Mouse (Mus musculus) fibroblast of lung, adult 2 months (primary cell): ENCODE measurements around the gene Slc26a11.

Experiments
- DNase-seq: peaks from one replicate; pipeline ENCODE4 v3.0.0-alpha.2; 2011; ENCODE audit warnings: low read depth

Gene Slc26a11

DNA sequence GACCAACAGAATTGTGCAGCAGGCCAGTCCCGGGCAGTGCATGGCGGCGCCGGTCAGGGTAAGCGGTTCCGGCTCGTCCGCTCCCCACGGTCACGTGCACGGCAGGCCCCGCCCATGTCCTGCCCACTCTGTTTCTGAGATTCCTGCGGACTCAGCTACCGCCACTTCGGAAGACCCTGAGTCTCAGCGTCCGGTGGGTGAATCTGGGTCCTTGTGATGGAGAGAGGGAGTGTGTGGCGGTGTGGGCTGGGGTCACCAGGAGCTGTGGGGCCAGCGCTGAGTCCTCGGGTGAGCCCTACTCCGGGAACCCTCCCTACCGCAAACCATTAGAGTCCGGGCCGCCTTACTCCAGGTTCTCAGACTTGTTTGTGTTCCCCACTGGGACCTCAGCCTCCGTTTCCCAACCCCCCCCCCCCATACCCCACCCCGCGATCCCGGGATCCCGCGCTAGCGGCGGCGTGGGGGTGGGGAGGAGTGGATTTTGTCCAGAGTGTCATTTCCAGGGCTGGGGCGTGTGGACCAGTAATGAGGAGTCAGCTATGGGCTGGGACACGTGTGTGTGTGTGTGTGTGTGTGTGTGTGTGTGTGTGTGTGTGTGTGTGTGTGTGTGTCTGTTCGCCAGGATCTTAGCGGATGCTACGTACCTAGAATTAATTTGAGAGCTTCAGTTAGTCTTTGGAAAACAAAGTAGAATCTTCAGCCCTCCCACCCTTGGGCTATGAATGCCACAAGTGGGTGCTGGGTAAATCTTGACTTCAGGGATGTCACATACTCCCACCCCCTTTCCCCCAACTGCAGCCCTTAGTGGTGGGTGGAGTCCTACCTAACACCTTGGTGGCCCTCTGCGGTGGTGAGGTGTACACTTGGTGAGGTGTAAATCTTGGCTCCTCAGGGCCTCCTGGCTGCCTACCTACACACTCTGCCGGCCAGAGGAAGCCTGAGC is at the start of gene Slc26a11, which contains the start of gene Sgsh:
Gene Slc26a11, plus strand, starts transcription at position 115 of the 943 bp plus-strand sequence.
Gene Sgsh, minus strand, starts transcription at position 94 of the 943 bp plus-strand sequence.
- peak; percentile 55 for DNase-seq

DNA sequence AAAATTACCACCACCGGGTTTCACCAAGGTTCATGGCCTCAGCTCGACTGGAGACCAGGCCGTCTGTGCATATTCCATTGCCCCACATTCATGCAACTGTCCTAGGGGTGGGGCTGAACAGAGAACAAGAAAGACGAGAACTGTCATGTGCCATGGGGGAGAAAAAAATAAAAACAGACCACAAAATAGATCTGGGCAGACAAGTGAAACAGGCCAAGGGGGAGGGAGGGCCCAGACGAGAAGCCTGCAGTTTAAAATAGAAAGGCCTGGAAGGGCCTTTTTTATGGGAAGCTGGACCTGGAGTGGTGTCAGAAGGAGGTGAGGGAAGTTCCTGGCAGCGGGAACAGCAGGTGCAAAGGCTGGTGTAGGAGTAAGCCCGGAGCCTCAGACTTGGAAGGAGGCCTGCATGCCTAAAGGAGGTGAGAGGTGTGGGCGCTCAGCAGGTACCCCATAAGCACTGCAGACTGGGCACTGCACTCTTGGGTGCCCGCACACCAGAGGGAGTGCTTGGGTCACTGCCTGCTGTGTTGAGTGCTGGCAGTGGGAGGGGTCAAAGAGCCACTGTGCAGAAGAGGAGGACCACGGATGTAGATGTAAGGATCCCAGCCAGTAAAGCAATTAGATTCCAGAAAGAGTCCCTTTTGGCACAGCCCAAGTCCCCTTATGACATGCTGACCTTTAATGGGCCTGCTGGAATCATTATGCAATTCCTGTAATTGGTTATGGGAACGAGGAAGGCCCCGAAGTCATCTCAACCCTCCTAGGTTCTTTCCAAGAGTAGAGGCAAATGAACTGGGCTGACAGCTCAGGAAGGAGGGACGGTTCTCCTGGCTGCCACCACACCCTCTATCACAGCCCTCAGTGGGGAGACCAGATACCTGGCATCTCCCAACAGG is 48.3 kb upstream of the Slc26a11 start:
- no peak for DNase-seq

DNA sequence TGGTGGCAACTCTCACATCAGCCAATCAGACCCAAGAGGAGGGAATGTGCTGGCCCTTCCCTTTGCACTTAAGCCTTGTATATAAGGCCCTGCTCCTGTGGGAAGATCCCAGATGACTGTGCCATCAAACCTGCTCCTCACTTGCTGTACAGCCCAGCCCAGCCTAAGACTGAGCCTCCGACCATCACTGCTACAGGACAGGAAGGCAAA is 47.8 kb upstream of the Slc26a11 start, which contains the start of gene Card14:
Gene Card14, plus strand, starts transcription at position 111 of the 210 bp plus-strand sequence.
- DNase-seq, result no peak

DNA sequence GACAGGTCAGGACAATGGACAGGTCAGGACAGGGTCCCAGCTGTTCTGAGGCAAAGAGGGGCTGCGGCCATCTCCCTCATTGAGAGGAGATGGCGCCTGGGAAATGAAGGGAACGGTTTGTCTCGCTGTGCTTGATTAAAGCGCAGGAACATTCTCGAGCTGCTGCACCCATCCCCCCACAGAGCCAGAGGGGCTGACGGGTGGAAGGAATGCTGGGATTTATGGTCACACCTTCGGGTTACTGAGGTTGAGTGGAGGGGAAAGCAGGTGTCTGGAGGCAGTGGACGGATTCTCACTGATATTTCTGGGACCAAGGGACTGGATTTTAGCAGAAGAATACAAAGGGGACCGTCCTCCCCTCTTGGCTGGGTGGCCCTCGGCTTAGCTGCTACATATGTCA is 47.4 kb upstream of the Slc26a11 start:
- no peak for DNase-seq

DNA sequence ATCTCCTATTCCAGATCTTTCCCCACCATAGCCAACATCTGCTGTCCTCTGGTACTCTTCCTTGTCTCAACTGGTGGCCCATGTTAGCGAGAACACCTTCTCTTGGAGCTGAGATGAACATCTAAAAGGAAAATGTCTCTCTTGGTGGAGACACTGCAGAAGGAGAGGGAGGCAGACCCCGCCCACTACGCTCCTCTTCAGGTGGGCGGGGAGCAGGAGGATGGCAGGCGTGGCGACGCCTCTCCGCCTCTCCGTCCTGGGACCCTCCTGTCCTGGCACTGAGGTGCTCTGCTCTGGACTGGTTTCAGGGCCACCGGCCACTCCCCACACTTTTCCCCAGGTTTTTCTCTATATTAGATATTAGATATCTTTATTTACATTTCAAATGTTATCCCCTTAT is 44.7 kb upstream of the Slc26a11 start:
- DNase-seq, result no peak

DNA sequence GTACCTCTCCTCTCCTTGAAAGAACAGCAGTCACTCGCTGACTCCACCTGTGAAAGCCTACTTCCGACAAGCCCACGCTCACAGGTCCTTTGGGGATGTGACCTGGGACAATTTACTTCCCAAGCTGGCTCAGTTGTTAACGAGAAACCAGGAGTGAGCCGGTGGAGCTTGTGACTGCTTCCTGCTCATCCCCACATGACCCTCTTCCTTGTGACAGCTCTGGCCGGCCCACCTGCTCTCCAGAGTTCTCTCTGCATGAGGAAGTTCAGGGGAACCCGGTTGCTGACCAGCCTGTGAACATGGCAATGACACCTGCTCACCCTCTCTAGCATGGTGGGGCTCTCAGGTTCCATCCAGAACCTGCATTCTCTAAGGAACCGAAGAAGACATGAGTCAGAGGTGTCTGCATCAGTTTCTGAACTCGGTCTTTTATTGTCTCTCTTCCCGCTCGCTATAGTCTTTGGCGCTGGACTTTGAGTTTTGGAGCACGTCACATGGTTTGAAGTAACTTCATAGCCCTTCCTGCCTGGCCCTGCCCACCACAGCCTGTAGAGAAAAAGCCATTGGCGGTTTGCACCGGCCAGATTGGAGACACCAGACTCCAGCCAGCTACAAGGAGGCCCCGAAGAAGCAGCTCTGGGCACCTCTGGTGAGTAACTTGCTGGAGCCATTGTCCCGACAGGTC is 41.0 kb upstream of the Slc26a11 start:
- no peak for DNase-seq

DNA sequence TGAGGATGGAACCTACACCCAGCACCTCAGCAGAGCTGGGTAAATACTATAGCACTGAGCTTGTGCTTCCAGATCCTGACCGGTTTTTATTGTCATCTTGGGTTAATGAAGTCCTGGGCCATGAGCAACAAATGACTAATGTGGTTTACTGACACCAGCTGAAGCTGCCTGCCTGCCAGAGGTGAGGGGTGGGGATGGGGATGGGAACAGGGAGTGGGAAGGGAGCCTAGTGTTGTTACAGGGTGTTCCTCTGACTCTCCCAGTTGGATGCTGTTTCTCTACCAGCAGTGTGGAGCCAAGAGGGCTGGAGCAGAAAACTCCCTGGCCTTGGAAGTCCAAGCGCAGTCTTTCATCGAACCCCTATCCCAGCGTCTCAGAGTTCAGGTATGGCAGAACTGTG is 38.6 kb upstream of the Slc26a11 start:
- DNase-seq, result peak; percentile 48

DNA sequence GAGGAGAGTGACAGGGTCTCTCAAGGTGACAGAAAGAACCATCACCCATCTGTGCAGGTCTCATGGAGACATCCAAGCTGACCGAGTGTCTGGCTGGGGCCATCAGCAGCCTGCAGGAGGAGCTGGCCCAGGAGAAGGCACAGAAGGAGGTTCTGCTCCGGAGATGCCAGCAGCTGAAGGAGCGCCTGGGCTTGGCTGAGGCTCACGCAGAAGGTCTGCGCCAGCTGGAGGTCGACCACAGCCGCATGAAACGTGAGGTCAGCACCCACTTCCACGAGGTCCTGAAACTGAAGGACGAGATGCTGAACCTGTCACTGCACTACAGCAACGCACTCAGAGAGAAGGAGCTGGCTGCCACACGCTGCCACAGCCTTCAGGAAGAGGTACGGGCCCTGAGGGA is 32.8 kb upstream of the Slc26a11 start:
- no peak for DNase-seq

DNA sequence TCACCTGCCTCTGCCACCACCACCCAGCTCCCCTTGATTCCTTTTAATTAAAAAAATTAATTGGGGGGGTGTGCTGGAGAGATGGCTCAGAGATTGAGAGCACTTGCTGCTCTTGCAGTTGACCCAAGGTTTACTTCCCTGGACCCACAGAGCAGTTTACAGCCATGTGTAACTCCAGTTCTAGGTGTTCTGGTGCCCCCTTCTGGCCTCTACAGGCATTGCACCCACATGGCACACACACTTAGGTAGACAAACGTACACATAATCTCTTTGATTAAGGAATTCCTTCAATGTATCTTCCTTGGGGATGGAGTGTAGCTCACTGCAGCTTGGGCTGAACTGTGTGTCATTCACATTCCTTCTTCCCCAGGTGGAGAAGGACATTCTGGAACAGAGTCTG is 30.3 kb upstream of the Slc26a11 start:
- no peak for DNase-seq

DNA sequence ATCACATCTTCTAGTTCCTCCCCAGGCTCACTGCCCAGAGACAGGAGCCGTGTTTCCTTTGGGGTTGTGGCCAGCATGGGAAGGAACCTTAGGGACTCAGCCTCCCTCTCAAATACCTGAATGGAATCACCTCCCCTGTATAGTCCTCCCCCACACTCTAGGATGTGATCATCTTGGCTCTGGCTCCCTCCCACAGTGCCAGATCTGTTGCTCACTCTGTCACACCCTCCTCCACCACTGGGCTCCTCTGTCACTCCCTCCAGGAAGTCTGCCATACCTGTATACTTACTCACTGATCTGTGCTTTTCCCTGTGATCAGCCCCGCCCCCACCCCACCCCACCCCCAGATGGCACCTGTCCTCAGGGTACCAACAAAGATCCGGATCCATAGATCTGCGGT is 24.8 kb upstream of the Slc26a11 start:
- no peak for DNase-seq

DNA sequence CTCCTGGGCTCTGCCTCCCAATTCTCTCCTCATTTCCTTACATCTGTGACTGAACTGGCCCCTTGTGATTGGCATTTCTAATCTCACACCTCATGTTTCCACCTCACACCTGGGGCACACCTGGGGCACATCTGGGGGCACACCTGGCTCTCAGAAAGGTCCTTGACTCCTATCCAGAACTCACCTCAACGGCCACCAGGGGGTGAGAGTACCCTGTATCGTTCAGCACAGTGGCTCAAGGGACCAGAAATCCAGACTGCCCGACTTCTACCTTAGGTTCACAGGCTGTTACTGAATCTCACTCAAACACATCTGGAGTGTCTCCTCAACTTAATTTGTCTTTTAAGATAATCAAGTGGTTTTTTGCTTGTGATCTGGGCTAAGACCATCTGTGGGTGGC is 23.4 kb upstream of the Slc26a11 start:
- no peak for DNase-seq

DNA sequence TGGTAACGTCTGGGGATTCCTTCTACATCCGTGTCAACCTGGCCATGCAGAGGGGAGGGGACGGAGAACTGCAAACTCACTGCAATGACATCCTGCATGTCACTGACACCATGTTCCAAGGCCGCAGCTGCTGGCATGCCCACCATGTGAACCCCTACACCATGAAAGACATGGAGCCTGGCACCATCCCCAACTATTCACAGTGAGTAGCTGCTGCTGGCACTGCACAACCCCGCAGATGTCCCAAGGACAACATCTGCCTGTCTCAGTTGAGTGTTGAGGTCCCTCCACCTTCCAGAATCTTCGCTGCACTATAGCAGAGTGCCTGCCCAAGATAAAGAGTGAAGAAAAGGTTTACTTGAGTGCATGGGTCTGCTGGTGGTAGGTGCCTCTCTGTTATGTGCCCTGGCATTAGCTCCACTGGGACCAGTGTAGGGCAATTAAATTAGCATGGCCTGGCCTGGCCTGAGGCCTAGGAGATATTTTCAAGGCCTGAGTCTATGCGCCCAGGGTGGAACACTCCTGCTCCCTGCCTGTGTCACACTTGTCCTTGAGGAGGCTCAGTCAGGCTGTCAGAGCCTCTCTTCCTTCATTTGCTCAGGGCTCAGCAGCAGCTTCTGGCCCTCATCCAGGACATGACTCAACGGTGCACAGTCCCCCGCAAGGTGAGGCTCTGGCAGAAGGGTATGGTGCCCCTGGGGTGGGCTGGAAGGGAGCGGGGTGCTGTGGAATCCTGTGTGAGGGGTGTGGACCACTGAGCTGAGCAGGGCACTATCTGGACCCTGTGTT is 16.9 kb upstream of the Slc26a11 start:
- no peak for DNase-seq

DNA sequence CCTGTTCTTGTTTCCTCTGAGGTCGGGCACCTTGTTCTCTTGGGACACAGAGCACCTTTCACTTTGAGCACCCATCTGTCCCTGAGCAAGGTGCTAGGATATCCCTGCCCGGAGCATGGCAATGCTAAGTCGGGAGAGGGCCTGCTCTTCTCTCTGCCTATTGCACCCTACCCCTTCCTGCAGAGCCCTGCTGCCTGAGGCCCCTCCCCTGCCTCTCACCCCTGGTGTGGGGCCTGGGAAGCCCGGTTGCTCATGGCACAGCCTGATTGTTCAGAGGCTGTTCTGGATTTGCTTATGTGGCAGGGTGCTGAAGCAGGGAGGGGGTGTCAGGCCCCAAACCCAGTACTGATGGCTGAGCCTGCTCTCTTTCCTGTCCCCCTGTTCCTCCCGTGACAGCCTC is 16.2 kb upstream of the Slc26a11 start:
- DNase-seq, result no peak

DNA sequence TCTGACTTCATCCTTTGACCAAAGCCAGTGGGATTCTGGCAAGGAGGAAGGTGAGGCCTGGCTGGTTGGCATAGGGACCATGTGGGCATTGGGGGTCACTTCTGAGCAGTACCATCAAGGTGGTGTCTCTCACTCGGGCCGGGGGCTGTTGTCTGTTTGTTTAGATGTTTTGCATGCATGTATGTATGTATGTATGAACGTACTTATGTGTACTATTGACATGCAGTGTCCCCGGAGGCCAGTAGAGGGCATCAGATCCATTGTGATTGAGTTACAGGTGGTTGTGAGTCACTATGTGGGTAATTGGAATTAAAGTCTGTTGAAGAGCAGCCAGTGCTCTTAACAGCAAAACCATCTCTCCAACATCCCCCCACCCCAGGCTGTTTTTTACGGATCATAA is 15.7 kb upstream of the Slc26a11 start:
- peak; percentile 71 for DNase-seq

DNA sequence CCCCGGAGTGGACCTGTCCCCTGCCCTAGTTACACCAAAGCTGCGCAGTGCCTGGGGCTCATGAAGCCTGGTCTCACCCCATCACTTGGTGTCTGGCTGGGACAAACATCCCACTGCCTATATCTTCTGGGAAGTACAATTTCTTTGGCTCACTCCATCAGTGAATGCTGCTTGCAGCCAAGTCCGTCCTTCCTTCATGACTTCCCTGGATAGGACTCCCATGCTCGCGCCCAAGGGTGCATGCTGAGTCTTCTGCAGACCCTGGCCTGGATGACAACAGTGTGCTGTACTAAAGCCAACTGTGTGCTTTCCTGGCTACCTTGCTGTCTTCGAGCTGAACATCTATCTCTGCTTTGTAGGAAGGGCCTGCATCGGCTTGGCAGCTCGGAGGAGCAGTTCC is 11.2 kb upstream of the Slc26a11 start:
- no peak for DNase-seq

DNA sequence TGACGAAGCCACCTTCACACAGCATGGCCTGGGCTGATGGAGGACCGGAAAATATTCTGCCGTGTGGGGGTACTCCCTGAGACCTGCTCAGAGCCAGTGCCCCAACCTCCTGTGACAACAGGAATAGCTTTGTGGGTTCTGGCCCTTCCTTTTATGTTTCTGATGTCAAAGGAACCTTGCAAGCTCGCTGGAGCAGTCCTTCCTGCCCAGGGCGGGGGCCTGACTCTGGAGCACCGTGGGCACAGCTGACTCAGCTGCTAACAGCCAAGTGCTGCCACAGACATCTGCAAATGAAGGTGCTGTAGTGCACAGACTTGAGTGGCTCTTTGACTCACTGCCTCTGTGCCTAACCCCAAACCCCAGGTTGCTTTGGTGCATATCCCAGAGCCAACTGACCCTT is 10.5 kb upstream of the Slc26a11 start:
- DNase-seq, result no peak

DNA sequence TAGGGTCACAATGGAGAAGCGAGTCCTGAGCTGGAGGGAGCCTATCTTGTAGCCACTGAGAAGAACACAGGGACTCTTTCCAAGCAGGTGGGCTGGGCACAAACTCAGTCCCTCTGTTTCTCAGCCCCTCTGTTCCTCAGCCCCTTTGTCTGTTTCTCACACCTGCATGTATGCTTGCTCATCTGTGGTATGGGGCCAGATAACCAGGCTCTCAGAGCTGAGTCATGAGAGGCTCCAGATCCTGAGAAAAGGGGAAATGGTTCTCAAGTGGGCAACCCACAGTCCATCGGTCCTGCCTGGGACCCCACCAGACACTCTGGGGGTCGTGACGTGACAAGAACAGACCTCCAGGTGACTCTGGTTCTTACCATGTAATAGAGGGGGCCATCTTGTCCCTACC is 8.2 kb upstream of the Slc26a11 start:
- no peak for DNase-seq

DNA sequence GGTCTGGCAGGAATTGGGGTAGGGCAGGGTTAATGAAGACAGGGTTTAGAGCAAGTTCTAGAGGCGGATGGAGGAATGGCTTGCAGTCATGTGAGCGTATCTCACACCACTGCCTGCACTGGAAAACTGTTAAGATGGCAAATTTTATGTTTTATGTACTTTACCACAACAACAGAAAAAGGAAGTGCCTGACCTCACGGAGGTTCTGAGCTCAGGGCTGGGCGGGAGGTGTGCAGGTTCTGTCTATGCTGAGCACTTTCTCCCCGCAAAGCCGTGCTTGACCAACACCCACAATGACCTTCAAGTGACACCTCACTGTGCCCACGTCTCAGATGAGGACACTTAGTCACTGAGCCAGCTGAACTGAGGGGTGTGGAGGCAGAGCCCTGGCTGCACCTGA is 3.2 kb upstream of the Slc26a11 start:
- no peak for DNase-seq

DNA sequence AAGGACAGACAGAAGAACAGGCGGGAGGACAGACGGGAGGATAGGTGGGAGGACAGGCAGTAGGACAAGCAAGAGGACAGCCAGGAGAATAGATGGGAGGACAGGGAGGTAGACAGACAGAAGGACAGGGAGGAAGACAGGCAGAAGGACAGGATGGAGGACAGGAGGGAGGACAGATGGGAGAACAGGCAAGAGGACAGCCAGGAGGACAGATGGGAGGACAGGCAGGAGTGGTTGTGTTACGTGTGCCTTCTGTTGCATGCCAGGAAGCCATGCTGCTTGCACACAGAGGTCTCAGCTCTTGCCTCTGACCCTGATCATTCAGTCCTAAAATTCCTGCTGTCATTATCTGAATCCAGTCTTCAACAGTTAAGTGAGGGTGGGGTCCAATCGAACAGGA is 1.4 kb upstream of the Slc26a11 start:
- DNase-seq, result no peak

DNA sequence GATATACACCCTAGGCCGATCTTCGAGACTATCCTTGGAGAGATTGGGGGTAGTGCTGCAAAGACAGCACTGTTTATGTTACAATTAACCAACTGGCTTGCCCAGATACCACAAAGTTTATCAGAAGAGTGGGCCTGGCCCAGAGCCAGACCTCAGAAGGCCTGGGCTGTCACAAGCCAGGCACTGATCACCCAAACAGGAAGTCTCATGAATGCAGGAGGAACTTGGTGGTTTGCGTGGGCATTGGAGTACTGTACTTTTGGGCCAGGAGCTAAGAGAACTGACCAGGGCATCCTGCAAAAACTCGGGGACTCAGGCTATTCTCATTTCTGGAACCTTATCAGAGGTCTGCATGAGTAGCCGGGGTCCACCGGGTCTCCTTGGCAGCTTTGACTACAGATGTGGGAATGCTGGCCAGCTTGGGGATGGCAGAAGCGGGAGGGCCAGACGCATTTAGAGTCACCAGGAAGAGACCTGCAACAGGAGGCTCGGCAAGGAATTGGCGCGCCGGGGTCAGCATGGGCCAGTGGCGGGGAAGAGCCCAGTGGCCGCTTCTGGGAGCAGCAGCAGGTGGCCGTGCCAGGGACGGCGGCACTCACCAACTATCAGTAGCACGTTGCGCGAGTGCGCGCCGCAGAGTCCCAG is 437 bp upstream of the Slc26a11 start:
- DNase-seq, result peak; percentile 37

DNA sequence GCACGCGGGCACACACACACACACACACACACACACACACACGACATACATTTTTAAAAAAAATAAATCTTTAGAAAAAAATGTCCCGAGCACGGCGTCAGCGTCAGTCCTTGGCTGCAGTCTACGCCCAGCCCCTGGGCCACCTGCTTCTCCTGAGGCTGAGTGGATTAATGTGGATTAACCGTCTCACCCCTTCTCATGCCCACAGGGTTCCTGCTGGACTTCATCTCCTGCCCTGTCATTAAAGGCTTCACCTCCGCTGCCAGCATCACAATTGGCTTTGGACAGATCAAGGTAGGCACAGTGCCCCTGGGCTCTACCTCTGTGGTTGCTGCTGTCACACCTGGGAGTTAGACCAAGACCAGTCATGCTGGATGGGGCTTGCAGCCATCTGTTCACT is 3.7 kb downstream of the Slc26a11 start:
- no peak for DNase-seq
